In genomic region chr10:117130037-117130436, GRCm38 (mm10) we compare ENCODE assay signal across 11 mouse cellular contexts. TPM values are rescaled to one million over a fixed set of nuclear protein-coding genes. Genes with fewer than 3 reads are reported as not detected.
DNase-seq lines count a peak whose midpoint lies in the region; ATAC-seq and TF ChIP-seq lines count a peak whose summit lies in the region.
"Had no signal": no experiment of that assay in that cellular context is flagged by ENCODE, and none has a peak within 500 bp of the region (broad histone marks: within the 10 kb centered on the region; RNA-seq: fewer than 3 reads in every experiment).

No protein-coding gene starts in this region.

- ATAC-seq in CD4-positive, CD25-positive, alpha-beta regulatory T cell, adult 4 months, result no peak
- ATAC-seq in hindbrain, embryonic 11.5 days (ENCODE audit: low FRiP score), result no peak
- no peak for ATAC-seq in hindbrain, embryonic 16.5 days

- no peaks in the 10 kb centered on the region for H3K27me3 ChIP-seq in testis, adult 2 months (ENCODE audit: control insufficient read depth, insufficient read depth, low read length)
- H3K27me3 ChIP-seq in hindbrain, embryonic 11.5 days (ENCODE audit: control insufficient read depth, insufficient read depth, low read length), result no peaks in the 10 kb centered on the region
- H3K27me3 ChIP-seq in hindbrain, embryonic 16.5 days (replicated peaks; ENCODE audit: control insufficient read depth, insufficient read depth, low read length), result no peaks in the 10 kb centered on the region
- H3K27me3 ChIP-seq: embryonic facial prominence, embryonic 12.5 days; heart, embryonic 15.5 days had no signal

- TF ChIP-seq CTCF in testis, adult 2 months (IDR thresholded peaks at IDR 0.05; ENCODE audit: control insufficient read depth, insufficient read depth, insufficient replicate concordance, low read depth, low read length), result no peak

- 91% methylated on average over 6 of the region's 6 CpGs for WGBS in hindbrain, embryonic 11.5 days
- WGBS in hindbrain, embryonic 16.5 days, result 84% methylated on average over 6 of the region's 6 CpGs

- no peaks in the 10 kb centered on the region for H3K9me3 ChIP-seq in hindbrain, embryonic 11.5 days (ENCODE audit: control insufficient read depth, low read length)
- no peaks in the 10 kb centered on the region for H3K9me3 ChIP-seq in hindbrain, embryonic 16.5 days (ENCODE audit: control insufficient read depth, low read length)
- H3K9me3 ChIP-seq: embryonic facial prominence, embryonic 12.5 days; heart, embryonic 15.5 days had no signal

- peaks cover 3% of the 10 kb centered on the region for H3K4me1 ChIP-seq in testis, adult 2 months (ENCODE audit: control insufficient read depth, insufficient read depth, low read length)
- no peaks in the 10 kb centered on the region for H3K4me1 ChIP-seq in hindbrain, embryonic 11.5 days (replicated peaks; ENCODE audit: control insufficient read depth, insufficient read depth, low read length)
- H3K4me1 ChIP-seq in hindbrain, embryonic 16.5 days (ENCODE audit: control insufficient read depth, insufficient read depth, low read depth, low read length), result no peaks in the 10 kb centered on the region; the same call in 1 of the 2 replicates

- peak; percentile 21 for DNase-seq in CD4-positive, CD25-positive, alpha-beta regulatory T cell, adult 2 months (ENCODE audit: low read depth, low spot score)
- DNase-seq in testis, postnatal 10 days (ENCODE audit: low spot score), result no peak
- DNase-seq in kidney, postnatal 10 days, result peak; percentile 67
- DNase-seq in layer of hippocampus, adult 11-12 months (ENCODE audit: low spot score), result no peak
- no peak for DNase-seq in hindbrain, embryonic 11.5 days (ENCODE audit: low spot score)

- H3K36me3 ChIP-seq in testis, adult 2 months (ENCODE audit: control insufficient read depth, insufficient read depth, low read length), result no peaks in the 10 kb centered on the region
- H3K36me3 ChIP-seq in hindbrain, embryonic 11.5 days (ENCODE audit: control insufficient read depth, insufficient read depth, low read length), result no peaks in the 10 kb centered on the region
- H3K36me3 ChIP-seq in hindbrain, embryonic 16.5 days (ENCODE audit: control insufficient read depth, insufficient read depth, low read length), result no peaks in the 10 kb centered on the region

- H3K9ac ChIP-seq in hindbrain, embryonic 11.5 days (ENCODE audit: low read depth, low read length), result no peak overlapping the region
- no peak overlapping the region for H3K9ac ChIP-seq in hindbrain, embryonic 16.5 days (ENCODE audit: low read depth, low read length)
- H3K9ac ChIP-seq: embryonic facial prominence, embryonic 12.5 days; heart, embryonic 15.5 days had no signal

- no peak overlapping the region for H3K4me2 ChIP-seq in hindbrain, embryonic 11.5 days (replicated peaks; ENCODE audit: low read depth, low read length)
- no peak overlapping the region for H3K4me2 ChIP-seq in hindbrain, embryonic 16.5 days (ENCODE audit: low read length)
- H3K4me2 ChIP-seq: embryonic facial prominence, embryonic 12.5 days; heart, embryonic 15.5 days had no signal

- no peak overlapping the region for H3K27ac ChIP-seq in testis, adult 2 months (ENCODE audit: control insufficient read depth, insufficient read depth, low read depth, low read length)
- H3K27ac ChIP-seq in hindbrain, embryonic 11.5 days (ENCODE audit: low read depth, low read length), result no peak overlapping the region
- H3K27ac ChIP-seq in hindbrain, embryonic 16.5 days (ENCODE audit: low read depth, low read length), result no peak overlapping the region
- H3K27ac ChIP-seq: embryonic facial prominence, embryonic 12.5 days; left cerebral cortex, adult 2 months had no signal

- TF ChIP-seq POLR2A in testis, adult 2 months (IDR thresholded peaks at IDR 0.05; ENCODE audit: control insufficient read depth, low read depth, low read length), result no peak

- H3K4me3 ChIP-seq in testis, adult 2 months (ENCODE audit: control insufficient read depth, low read depth, low read length), result peak overlapping the region; percentile 23; the same call in 1 of the 2 replicates
- no peak overlapping the region for H3K4me3 ChIP-seq in hindbrain, embryonic 11.5 days (ENCODE audit: low read depth, low read length)
- no peak overlapping the region for H3K4me3 ChIP-seq in hindbrain, embryonic 16.5 days (ENCODE audit: low read length)
- H3K4me3 ChIP-seq: embryonic facial prominence, embryonic 12.5 days; heart, embryonic 15.5 days; left cerebral cortex, adult 2 months had no signal

RNA-seq across cellular contexts. Expression of gene Frs2, which starts 18.3 kb away (rescaled TPM):
- 1 to 10 TPM; 8.4 to 9.3 TPM for polyA plus RNA-seq in CD4-positive, CD25-positive, alpha-beta regulatory T cell, adult 4 months (2017; shearing (Covaris generic))
- 8.0 and 10.3 TPM in 2 replicates for polyA plus RNA-seq in testis, adult 2 months (2012; rRNA removed)
- polyA plus RNA-seq in hindbrain, embryonic 11.5 days (2014; fragmentation: Nextera tagmentation; extraction: Ambion mirVana), result 28.8 and 31.1 TPM in 2 replicates
- polyA plus RNA-seq in hindbrain, embryonic 16.5 days (2015; fragmentation: Nextera tagmentation; extraction: Ambion mirVana), result 16.5 and 22.1 TPM in 2 replicates

Comparison
In these comparisons a context has a peak if more than half of its experiments do, and no peak if none do; other contexts are left out.
1. DNase-seq: peak in CD4-positive, CD25-positive, alpha-beta regulatory T cell, adult 2 months (single experiment) and kidney, postnatal 10 days (single experiment); none in testis, postnatal 10 days (single experiment), layer of hippocampus, adult 11-12 months (single experiment) and hindbrain, embryonic 11.5 days (single experiment).